Mouse (Mus musculus): Measurements from ENCODE around the gene Cdkn1a. TPM values are rescaled to one million over a fixed set of nuclear protein-coding genes. Genes with fewer than 3 reads are reported as not detected.
"Not testable (repeated sequence)": the region's sequence is repeated elsewhere in the genome, so short reads cannot be mapped to it uniquely, and the experiment has no call there.

Cdkn1a gene
- total RNA-seq, 1 experiment from 2014 or later = 10.7 TPM

DNA sequence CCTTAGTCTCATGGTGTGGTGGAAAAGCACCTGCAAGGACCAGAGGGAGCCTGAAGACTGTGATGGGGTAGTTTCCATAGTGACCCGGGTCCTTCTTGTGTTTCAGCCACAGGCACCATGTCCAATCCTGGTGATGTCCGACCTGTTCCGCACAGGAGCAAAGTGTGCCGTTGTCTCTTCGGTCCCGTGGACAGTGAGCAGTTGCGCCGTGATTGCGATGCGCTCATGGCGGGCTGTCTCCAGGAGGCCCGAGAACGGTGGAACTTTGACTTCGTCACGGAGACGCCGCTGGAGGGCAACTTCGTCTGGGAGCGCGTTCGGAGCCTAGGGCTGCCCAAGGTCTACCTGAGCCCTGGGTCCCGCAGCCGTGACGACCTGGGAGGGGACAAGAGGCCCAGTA is 7.5 kb downstream of the Cdkn1a start:
- no peak for ATAC-seq (replicated peaks; ENCODE audit: insufficient number of reproducible peaks, low FRiP score, low TSS enrichment, poor library complexity, severe bottlenecking)

GRCm38 (mm10) chr17:29099076-29099475 is 8.3 kb downstream of the Cdkn1a start:
- ATAC-seq (replicated peaks; ENCODE audit: insufficient number of reproducible peaks, low FRiP score, low TSS enrichment, poor library complexity, severe bottlenecking) = no peak

DNA sequence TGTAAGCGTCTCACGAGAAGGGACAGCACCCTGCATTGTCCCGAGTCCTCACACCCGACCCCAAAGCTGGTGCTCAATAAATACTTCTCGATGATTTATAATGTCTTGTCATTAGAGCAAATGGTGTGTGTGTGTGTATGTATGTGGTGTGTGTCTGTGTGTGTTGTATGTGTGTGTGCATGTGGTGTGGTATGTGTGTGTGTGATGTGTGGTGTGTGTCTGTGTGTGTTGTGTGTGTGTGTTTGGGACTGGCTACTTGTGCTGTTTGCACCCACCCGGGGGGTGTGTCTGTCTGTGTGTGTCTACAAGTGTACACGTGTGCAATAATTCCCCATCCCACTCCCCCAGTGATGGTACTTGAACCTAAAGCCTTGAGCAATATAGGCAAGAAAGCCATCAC is 9.9 kb downstream of the Cdkn1a start:
- no peak for ATAC-seq (replicated peaks; ENCODE audit: insufficient number of reproducible peaks, low FRiP score, low TSS enrichment, poor library complexity, severe bottlenecking)

DNA sequence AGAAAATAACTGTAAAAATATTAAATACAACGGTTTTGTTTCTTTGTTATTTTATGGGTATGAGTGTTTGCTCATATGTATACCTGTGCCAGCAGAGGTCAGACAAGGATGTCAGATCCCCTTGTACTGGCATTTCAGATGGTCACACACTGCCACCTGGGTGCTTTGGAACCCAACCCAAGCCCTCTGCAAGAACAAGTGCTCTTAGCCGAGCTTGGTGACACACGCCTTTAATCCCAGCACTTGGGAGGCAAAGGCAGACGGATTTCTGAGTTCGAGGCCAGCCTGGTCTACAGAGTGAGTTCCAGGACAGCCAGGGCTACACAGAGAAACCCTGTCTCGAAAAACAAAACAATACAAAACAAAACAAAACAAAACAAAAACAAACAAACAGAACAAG is 19.6 kb downstream of the Cdkn1a start:
- not testable (repeated sequence) for ATAC-seq (replicated peaks; ENCODE audit: insufficient number of reproducible peaks, low FRiP score, low TSS enrichment, poor library complexity, severe bottlenecking)

- peak; percentile 71 for ATAC-seq (replicated peaks; ENCODE audit: insufficient number of reproducible peaks, low FRiP score, low TSS enrichment, poor library complexity, severe bottlenecking)
Observed at GRCm38 (mm10) chr17:29111332-29111731, 20.6 kb downstream of the Cdkn1a start.

DNA sequence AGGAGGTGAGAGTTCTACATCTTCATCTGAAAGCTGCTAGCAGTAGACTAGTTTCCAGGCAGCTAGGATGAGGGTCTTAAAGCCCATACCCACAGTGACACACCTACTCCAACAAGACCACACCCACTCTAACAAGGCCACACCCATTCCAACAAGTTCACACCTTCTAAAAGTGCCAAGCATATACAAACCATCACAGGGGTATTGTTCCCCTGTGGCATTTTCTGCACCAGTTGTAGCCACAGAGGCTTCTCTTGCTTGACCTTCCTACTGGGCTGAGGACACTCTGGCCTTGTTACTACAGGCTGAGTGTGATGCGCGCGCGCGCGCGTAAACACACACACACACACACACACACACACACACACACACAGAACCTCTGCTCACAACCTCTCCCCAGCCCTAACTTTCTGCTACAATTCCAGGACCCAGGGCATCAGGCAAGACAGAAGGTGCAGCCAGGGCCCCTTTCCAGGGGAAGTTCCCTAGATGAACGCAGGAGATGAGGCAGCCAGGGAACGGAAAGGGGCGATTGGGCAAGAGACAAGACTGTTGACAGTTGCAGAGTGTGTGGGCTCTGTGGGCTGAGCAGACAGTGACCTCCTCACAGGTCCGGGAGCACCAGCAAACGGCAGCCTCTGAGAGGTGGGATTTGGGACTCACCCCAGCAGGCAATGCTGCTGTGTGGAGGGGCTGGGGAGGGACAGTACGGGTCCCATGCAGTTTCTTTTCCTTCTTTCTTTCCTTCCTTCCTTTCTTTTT is 23.0 kb downstream of the Cdkn1a start, which contains the start of gene Rab44:
Gene Rab44, plus strand, starts transcription at position 555 of the 762 bp plus-strand sequence.
- ATAC-seq (replicated peaks; ENCODE audit: insufficient number of reproducible peaks, low FRiP score, low TSS enrichment, poor library complexity, severe bottlenecking) = peak; percentile 82

GRCm38 (mm10) chr17:29116023-29116422 is 25.2 kb downstream of the Cdkn1a start:
- ATAC-seq (replicated peaks; ENCODE audit: insufficient number of reproducible peaks, low FRiP score, low TSS enrichment, poor library complexity, severe bottlenecking) = no peak

- ATAC-seq (replicated peaks; ENCODE audit: insufficient number of reproducible peaks, low FRiP score, low TSS enrichment, poor library complexity, severe bottlenecking) = no peak
Observed at GRCm38 (mm10) chr17:29117006-29117648, 26.4 kb downstream of the Cdkn1a start.

DNA sequence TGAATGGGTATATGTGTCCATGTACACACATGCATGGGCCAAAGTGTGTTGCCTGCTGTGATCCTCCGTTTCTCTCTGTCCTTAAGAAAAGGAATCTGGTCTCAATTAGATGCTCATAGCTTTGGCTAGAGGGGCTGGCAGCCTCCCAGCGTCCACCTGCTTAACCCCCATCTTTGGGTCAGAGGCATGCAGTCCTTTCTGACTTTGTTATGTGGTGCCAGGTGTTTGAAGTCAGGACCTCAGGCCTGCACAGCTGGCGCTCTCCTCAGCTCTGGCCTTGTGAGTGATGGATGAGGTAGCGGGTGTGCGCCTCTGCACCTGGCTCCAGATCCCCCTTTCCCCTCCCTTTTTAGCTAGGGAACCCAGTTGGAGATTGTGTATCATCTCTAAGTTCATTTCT is 27.3 kb downstream of the Cdkn1a start:
- no peak for ATAC-seq (replicated peaks; ENCODE audit: insufficient number of reproducible peaks, low FRiP score, low TSS enrichment, poor library complexity, severe bottlenecking)

DNA sequence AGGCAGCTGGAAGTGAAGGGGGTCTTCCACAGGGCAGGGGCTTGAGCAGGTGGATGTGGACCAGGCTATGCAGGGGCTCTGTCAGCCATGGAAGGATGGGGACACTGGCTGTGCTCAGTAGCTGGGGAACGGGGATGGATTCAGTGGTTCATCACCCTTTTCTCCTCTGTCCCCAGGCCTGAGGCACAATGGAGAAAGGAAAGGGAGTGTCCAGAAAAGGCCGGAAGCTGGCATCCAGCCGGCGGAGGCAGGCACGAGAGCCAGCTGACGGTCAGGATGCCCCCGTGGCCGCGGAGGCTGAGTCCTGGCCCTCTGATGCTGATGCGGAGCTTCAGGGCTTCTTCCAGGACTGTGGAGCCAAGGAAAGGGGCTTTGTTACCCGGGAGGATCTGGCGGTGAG is 29.9 kb downstream of the Cdkn1a start:
- no peak for ATAC-seq (replicated peaks; ENCODE audit: insufficient number of reproducible peaks, low FRiP score, low TSS enrichment, poor library complexity, severe bottlenecking)

- no peak for ATAC-seq (replicated peaks; ENCODE audit: insufficient number of reproducible peaks, low FRiP score, low TSS enrichment, poor library complexity, severe bottlenecking)
Observed at GRCm38 (mm10) chr17:29122817-29123216, 32.0 kb downstream of the Cdkn1a start.

GRCm38 (mm10) chr17:29123578-29124174 is 32.9 kb downstream of the Cdkn1a start:
- ATAC-seq (replicated peaks; ENCODE audit: insufficient number of reproducible peaks, low FRiP score, low TSS enrichment, poor library complexity, severe bottlenecking) = no peak

DNA sequence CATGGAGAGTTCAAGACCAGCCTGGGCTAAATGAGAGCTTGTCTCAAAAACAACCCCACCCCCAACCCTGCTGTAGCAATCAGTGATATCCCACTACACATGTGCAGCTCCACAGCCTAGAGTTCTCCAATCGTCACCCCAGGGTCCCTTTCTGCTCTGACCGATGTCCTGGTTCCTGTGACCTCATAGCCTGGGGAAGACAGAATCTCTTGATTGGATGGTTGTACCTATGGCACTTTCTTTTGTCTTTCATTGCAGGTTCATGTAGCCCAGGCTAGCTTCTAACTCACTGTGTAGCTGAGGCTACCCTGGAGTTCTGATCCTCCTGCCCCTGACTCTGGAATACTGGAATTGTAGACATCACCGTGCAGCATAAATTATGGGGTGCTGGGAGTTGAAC is 35.8 kb downstream of the Cdkn1a start:
- ATAC-seq (replicated peaks; ENCODE audit: insufficient number of reproducible peaks, low FRiP score, low TSS enrichment, poor library complexity, severe bottlenecking) = no peak

DNA sequence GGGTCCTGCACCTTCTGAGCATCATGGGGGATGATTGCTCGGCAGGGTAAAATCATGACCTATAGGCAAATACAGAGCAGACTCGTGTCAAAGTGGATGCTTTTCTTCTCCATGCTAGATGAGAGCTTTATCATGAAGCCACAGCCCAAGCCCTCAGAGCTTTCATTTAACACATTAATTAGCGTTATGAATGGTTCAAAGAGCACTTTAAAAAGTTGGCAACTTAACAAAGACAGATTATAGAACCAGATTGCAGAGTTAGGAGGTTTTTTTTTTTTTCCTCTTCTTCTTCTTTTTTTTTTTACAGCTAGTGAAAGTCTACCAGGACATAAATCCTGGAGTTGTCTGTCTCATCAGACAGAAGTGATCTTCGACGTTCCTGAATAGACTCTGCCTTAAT is 38.6 kb downstream of the Cdkn1a start:
- no peak for ATAC-seq (replicated peaks; ENCODE audit: insufficient number of reproducible peaks, low FRiP score, low TSS enrichment, poor library complexity, severe bottlenecking)

GRCm38 (mm10) chr17:29135066-29135465 is 44.3 kb downstream of the Cdkn1a start:
- ATAC-seq (replicated peaks; ENCODE audit: insufficient number of reproducible peaks, low FRiP score, low TSS enrichment, poor library complexity, severe bottlenecking) = no peak

DNA sequence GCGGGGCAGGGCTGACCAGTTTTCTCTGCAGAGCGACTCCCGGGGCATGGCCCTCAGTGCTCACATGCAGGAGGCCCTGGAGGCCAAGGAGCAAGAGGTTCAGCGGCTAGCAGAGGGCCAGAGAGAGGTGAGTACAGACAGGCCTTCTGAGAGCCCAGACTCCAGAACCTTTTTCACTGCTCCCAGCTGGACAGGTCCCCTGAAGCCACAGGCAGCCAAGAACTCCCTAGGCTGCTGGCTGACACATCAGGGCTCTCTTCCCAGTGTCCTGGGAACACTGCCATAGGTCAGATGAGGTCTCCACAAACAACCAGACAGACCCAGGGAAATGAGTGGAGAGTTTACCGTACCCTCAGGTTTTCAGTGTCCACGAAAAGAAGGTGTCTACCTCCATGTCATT is 45.5 kb downstream of the Cdkn1a start:
- no peak for ATAC-seq (replicated peaks; ENCODE audit: insufficient number of reproducible peaks, low FRiP score, low TSS enrichment, poor library complexity, severe bottlenecking)

DNA sequence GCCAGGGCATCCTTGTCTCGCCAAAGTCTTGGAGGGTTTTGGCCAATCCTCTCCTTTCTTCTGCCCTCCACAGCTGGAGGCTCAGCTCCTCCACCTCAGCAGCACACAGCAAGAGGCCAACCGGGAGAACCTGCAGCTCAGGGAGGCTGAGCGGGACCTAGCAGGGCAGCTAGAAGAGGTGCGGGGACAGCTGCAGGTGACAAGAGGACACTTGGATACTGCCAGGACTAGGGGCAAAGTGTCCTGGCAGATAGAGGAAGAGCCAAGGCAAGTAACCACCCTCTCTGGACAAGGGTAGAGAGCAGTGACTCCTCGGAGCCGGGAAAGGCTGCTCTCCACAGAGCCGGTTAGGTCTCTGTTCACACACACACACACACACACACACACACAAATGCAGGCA is 47.1 kb downstream of the Cdkn1a start:
- no peak for ATAC-seq (replicated peaks; ENCODE audit: insufficient number of reproducible peaks, low FRiP score, low TSS enrichment, poor library complexity, severe bottlenecking)

DNA sequence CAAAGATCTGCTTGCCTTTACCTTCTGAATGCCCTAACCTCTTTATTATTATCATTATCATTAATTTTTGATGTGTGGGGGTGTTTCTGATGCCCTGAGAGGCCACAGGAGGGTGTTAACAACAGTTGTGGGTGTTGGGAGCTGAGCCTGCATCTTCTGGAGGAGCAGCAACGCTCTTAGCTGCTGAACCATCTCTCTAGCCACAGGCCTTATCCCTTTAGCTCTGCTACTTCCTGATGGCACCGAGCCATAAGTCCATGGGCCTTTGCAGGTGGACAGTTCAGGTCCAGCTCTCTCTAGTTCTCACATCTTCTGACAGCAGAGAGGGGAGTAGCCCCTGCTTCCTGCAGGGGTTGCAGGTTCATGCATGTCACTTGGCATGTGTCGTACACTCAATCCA is 50.8 kb downstream of the Cdkn1a start:
- ATAC-seq (replicated peaks; ENCODE audit: insufficient number of reproducible peaks, low FRiP score, low TSS enrichment, poor library complexity, severe bottlenecking) = no peak

GRCm38 (mm10) chr17:29143266-29143665 is 52.5 kb downstream of the Cdkn1a start:
- ATAC-seq (replicated peaks; ENCODE audit: insufficient number of reproducible peaks, low FRiP score, low TSS enrichment, poor library complexity, severe bottlenecking) = no peak

GRCm38 (mm10) chr17:29145101-29145500 is 54.3 kb downstream of the Cdkn1a start:
- no peak for ATAC-seq (replicated peaks; ENCODE audit: insufficient number of reproducible peaks, low FRiP score, low TSS enrichment, poor library complexity, severe bottlenecking)

Measured in monocyte, adult 5-6 weeks (primary cell).